Mouse (Mus musculus) liver (tissue): Measurements from ENCODE around the gene Nek4.

Experiments used
- DNase-seq: peaks from one replicate; pipeline ENCODE4 v3.0.0-alpha.2; 2020; ENCODE audit warnings: mixed read lengths

Nek4 gene

GRCm38 (mm10) chr14:30974204-30974603 lies 23.0 kb downstream of the Nek4 start:
- no peak for DNase-seq

- DNase-seq, result no peak
These were observed 25.0 kb downstream of the Nek4 start for GRCm38 (mm10) chr14:30976222-30976621.

GRCm38 (mm10) chr14:30996417-30996816 lies 45.2 kb downstream of the Nek4 start:
- no peak for DNase-seq

GRCm38 (mm10) chr14:31000356-31000755 lies 49.2 kb downstream of the Nek4 start:
- no peak for DNase-seq

GRCm38 (mm10) chr14:31000816-31001306 lies 49.7 kb downstream of the Nek4 start:
- DNase-seq, result peak; percentile 17

- DNase-seq, result peak; percentile 88
These were observed 50.4 kb downstream of the Nek4 start, which contains the start of the genes Glt8d1 and Spcs1 for GRCm38 (mm10) chr14:31001307-31002205. TSS of gene Glt8d1 (plus strand) at chr14:31001400. TSS of gene Spcs1 (minus strand) at chr14:31001672.

GRCm38 (mm10) chr14:31004527-31004926 lies 53.4 kb downstream of the Nek4 start:
- DNase-seq, result no peak

GRCm38 (mm10) chr14:31006779-31007178 lies 55.6 kb downstream of the Nek4 start:
- DNase-seq, result peak; percentile 27

- no peak for DNase-seq
These were observed 60.4 kb downstream of the Nek4 start for GRCm38 (mm10) chr14:31011588-31011987.

GRCm38 (mm10) chr14:31013928-31014327 lies 62.8 kb downstream of the Nek4 start:
- DNase-seq, result no peak

GRCm38 (mm10) chr14:31016063-31016462 lies 64.9 kb downstream of the Nek4 start:
- no peak for DNase-seq

- DNase-seq, result peak; percentile 27
These were observed 66.7 kb downstream of the Nek4 start for GRCm38 (mm10) chr14:31017854-31018253.

- DNase-seq, result peak; percentile 98
These were observed 67.7 kb downstream of the Nek4 start, which contains the start of the genes Pbrm1 and Gnl3 for GRCm38 (mm10) chr14:31018860-31019291. TSS of gene Pbrm1 (plus strand) at chr14:31019138. TSS of gene Gnl3 (minus strand) at chr14:31019152.

- DNase-seq, result peak; percentile 93
These were observed 68.4 kb downstream of the Nek4 start for GRCm38 (mm10) chr14:31019331-31020205.

- DNase-seq, result no peak
These were observed 71.4 kb downstream of the Nek4 start for GRCm38 (mm10) chr14:31022579-31022978.

- peak; percentile 43 for DNase-seq
These were observed 74.6 kb downstream of the Nek4 start for GRCm38 (mm10) chr14:31025785-31026184.
